Mouse (Mus musculus): ENCODE results near the gene Dok5. TPM values are rescaled to one million over a fixed set of nuclear protein-coding genes. Genes with fewer than 3 reads are reported as not detected.

The Dok5 gene
- polyA plus RNA-seq, 1 experiment from 2014 or later: 0.63 TPM

- 87% methylated on average over 3 of the region's 3 CpGs for WGBS
- ATAC-seq: no peak
These were observed 23.9 kb upstream of the Dok5 start for GRCm38 (mm10) chr2:170707672-170708071.

DNA sequence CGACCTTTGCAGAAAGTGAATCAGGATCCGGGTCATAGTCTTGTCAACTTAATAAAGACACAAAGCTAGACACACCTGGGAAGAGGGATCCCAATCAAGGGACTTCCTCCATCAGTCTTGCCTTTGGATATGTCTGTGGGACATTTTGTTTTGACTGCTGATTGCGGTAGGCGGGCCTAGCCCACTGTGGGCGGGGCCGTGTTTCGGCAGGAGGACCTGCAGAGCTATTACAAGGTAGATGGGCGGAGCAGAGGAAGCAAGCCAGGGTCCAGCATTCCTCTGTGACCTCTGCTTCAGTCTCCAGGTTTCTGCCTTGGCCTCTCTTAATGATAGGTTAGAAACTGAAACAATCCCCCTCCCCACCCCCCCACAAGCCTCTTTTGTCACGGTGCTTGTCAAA is 22.7 kb upstream of the Dok5 start:
- H3K4me3 ChIP-seq (ENCODE audit: low read depth, low read length): no peak overlapping the region
- ATAC-seq: no peak
- no peak overlapping the region for H3K27ac ChIP-seq (ENCODE audit: low read depth, low read length)
- no peaks in the 10 kb centered on the region for H3K9me3 ChIP-seq (ENCODE audit: control insufficient read depth)
- TF ChIP-seq CTCF (IDR thresholded peaks at IDR 0.05; ENCODE audit: low read depth): no peak
- no peak overlapping the region for H3K4me2 ChIP-seq (replicated peaks; ENCODE audit: low read depth)
- no peaks in the 10 kb centered on the region for H3K27me3 ChIP-seq (replicated peaks; ENCODE audit: control insufficient read depth, insufficient read depth, low read length)
- H3K4me1 ChIP-seq (replicated peaks; ENCODE audit: control insufficient read depth, insufficient read depth, low read length): no peaks in the 10 kb centered on the region
- WGBS: 75% methylated on average over 9 of the region's 9 CpGs
- H3K36me3 ChIP-seq (ENCODE audit: control insufficient read depth, insufficient read depth): no peaks in the 10 kb centered on the region
- H3K9ac ChIP-seq (ENCODE audit: low read depth, low read length): no peak overlapping the region

More at GRCm38 (mm10) chr2:170707672-170708071, 23.9 kb upstream of the Dok5 start:
- Histone ChIP-seq H3K36me3 (ENCODE audit: control insufficient read depth, insufficient read depth) (no peaks in the 10 kb centered on the region), H3K9me3 (ENCODE audit: control insufficient read depth) (no peaks in the 10 kb centered on the region), H3K4me2 (replicated peaks; ENCODE audit: low read depth) (no peak overlapping the region), H3K9ac (ENCODE audit: low read depth, low read length) (no peak overlapping the region), H3K4me1 (replicated peaks; ENCODE audit: control insufficient read depth, insufficient read depth, low read length) (no peaks in the 10 kb centered on the region), H3K4me3 (ENCODE audit: low read depth, low read length) (no peak overlapping the region), H3K27ac (ENCODE audit: low read depth, low read length) (no peak overlapping the region), H3K27me3 (replicated peaks; ENCODE audit: control insufficient read depth, insufficient read depth, low read length) (no peaks in the 10 kb centered on the region)
- TF ChIP-seq CTCF (IDR thresholded peaks at IDR 0.05; ENCODE audit: low read depth): peak; percentile 33

DNA sequence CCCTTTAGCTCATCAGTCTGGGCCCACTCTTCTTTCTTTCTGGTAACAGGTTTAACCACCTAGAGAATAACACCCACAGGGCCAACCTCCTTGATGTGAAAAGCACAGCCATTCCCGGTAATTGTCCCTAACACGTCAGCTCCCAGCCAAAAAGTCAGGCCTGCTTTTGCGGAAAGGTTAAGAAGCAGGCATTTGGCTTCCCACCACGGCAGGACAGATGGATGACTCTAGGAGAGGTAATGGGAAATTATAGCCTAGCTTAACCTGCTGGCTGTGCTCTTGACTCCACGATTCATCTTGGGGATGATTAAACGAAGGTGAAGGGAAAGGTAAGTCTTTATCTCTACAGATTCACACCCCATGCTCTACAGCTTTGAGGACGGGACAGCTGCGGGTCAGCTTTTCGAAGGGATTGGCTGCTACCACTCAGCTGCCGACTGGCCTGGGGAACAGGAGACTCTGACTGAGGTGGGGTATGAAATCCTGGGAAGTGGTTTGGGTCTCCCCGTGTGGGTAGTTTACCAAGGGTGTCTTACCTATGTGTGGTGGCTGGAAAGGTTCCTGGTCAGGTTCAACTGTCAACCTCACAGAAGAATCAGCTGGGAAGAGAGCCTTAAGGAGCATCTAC is 18.8 kb upstream of the Dok5 start:
- Histone ChIP-seq H3K9ac (ENCODE audit: low read depth, low read length) (no peak overlapping the region), H3K9me3 (ENCODE audit: control insufficient read depth) (no peaks in the 10 kb centered on the region), H3K4me3 (ENCODE audit: low read depth, low read length) (no peak overlapping the region), H3K4me1 (replicated peaks; ENCODE audit: control insufficient read depth, insufficient read depth, low read length) (no peaks in the 10 kb centered on the region), H3K4me2 (replicated peaks; ENCODE audit: low read depth) (no peak overlapping the region), H3K36me3 (ENCODE audit: control insufficient read depth, insufficient read depth) (no peaks in the 10 kb centered on the region), H3K27me3 (replicated peaks; ENCODE audit: control insufficient read depth, insufficient read depth, low read length) (no peaks in the 10 kb centered on the region), H3K27ac (ENCODE audit: low read depth, low read length) (no peak overlapping the region)
- no peak for ATAC-seq
- WGBS: 77% methylated on average over 11 of the region's 11 CpGs
- no peak for TF ChIP-seq CTCF (IDR thresholded peaks at IDR 0.05; ENCODE audit: low read depth)

- H3K4me2 ChIP-seq (replicated peaks; ENCODE audit: low read depth): no peak overlapping the region
- no peak overlapping the region for H3K9ac ChIP-seq (ENCODE audit: low read depth, low read length)
- H3K4me1 ChIP-seq (replicated peaks; ENCODE audit: control insufficient read depth, insufficient read depth, low read length): no peaks in the 10 kb centered on the region
- H3K27me3 ChIP-seq (replicated peaks; ENCODE audit: control insufficient read depth, insufficient read depth, low read length): no peaks in the 10 kb centered on the region
- WGBS: 42% methylated on average over 4 of the region's 4 CpGs
- no peaks in the 10 kb centered on the region for H3K36me3 ChIP-seq (ENCODE audit: control insufficient read depth, insufficient read depth)
- no peak overlapping the region for H3K4me3 ChIP-seq (ENCODE audit: low read depth, low read length)
- H3K9me3 ChIP-seq (ENCODE audit: control insufficient read depth): no peaks in the 10 kb centered on the region
- no peak for TF ChIP-seq CTCF (IDR thresholded peaks at IDR 0.05; ENCODE audit: low read depth)
- no peak for ATAC-seq
- no peak overlapping the region for H3K27ac ChIP-seq (ENCODE audit: low read depth, low read length)
These were observed 11.2 kb upstream of the Dok5 start for GRCm38 (mm10) chr2:170720386-170720785.

DNA sequence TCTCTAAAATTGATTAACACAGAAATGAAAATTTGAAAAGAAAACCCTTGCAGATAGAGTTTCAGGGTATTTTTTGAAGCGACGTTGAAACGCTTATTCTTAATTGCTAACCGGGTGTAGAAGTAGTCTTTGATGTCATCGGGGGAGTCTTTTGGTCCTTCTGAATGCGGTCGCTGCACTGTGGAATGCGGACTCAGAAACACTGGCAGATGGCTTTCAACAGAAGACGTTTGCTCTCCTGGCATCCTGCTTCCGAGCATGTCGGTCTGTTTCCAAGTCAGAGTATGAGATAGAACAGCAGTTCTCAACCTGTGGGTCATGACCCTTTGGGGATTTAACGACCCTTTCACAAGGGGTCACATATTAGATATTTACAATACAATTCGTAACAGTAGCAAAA is 7.5 kb upstream of the Dok5 start:
- no peak for TF ChIP-seq CTCF (IDR thresholded peaks at IDR 0.05; ENCODE audit: low read depth)

GRCm38 (mm10) chr2:170724716-170725115 is 6.9 kb upstream of the Dok5 start:
- H3K4me1 ChIP-seq (replicated peaks; ENCODE audit: control insufficient read depth, insufficient read depth, low read length): no peaks in the 10 kb centered on the region
- H3K4me3 ChIP-seq (ENCODE audit: low read depth, low read length): no peak overlapping the region
- H3K27ac ChIP-seq (ENCODE audit: low read depth, low read length): no peak overlapping the region
- no peak overlapping the region for H3K4me2 ChIP-seq (replicated peaks; ENCODE audit: low read depth)
- WGBS: 80% methylated on average over 11 of the region's 11 CpGs
- no peak overlapping the region for H3K9ac ChIP-seq (ENCODE audit: low read depth, low read length)
- TF ChIP-seq CTCF (IDR thresholded peaks at IDR 0.05; ENCODE audit: low read depth): no peak
- ATAC-seq: no peak
- H3K36me3 ChIP-seq (ENCODE audit: control insufficient read depth, insufficient read depth): no peaks in the 10 kb centered on the region
- no peaks in the 10 kb centered on the region for H3K27me3 ChIP-seq (replicated peaks; ENCODE audit: control insufficient read depth, insufficient read depth, low read length)
- H3K9me3 ChIP-seq (ENCODE audit: control insufficient read depth): no peaks in the 10 kb centered on the region

More for the DNA sequence above, 7.5 kb upstream of the Dok5 start:
- Histone ChIP-seq H3K27ac (ENCODE audit: low read depth, low read length) (no peak overlapping the region), H3K36me3 (ENCODE audit: control insufficient read depth, insufficient read depth) (no peaks in the 10 kb centered on the region), H3K4me1 (replicated peaks; ENCODE audit: control insufficient read depth, insufficient read depth, low read length) (no peaks in the 10 kb centered on the region), H3K27me3 (replicated peaks; ENCODE audit: control insufficient read depth, insufficient read depth, low read length) (no peaks in the 10 kb centered on the region), H3K4me3 (ENCODE audit: low read depth, low read length) (no peak overlapping the region), H3K9ac (ENCODE audit: low read depth, low read length) (no peak overlapping the region), H3K4me2 (replicated peaks; ENCODE audit: low read depth) (no peak overlapping the region), H3K9me3 (ENCODE audit: control insufficient read depth) (no peaks in the 10 kb centered on the region)
- WGBS: 61% methylated on average over 13 of the region's 13 CpGs
- ATAC-seq: no peak

Measured in intestine, postnatal 0 days (tissue).